Mouse (Mus musculus) olfactory bulb, adult 2 months (tissue): ENCODE data around the gene Oasl1.

Experiments
- CTCF ChIP-seq: fragments of 200-500 bp; IDR thresholded peaks from 2 replicates; pipeline ENCODE4 v1.5.1; 2012; ENCODE audit warnings: low read depth, mild to moderate bottlenecking, low read length, moderate library complexity; ENCODE audit not compliant: insufficient read depth
- POLR2A ChIP-seq: fragments of 200-500 bp; IDR thresholded peaks from 2 replicates; pipeline ENCODE4 v1.6.1; 2012; ENCODE audit warnings: mild to moderate bottlenecking, low read depth, low read length, moderate library complexity; ENCODE audit not compliant: insufficient read depth

GRCm38 (mm10) chr5:114958069-114958468 is 35.0 kb downstream of the Oasl1 start:
- TF ChIP-seq POLR2A (no peak), CTCF (no peak)
